Mouse (Mus musculus) ovary, postnatal 10 days (tissue): ENCODE results near the gene Cbfa2t2.
"Not testable (repeated sequence)": the region's sequence is repeated elsewhere in the genome, so short reads cannot be mapped to it uniquely, and the experiment has no call there.

Experiments
- DNase-seq: peaks from one replicate; pipeline ENCODE4 v3.0.0; 2022; ENCODE audit warnings: low spot score

Cbfa2t2 gene

DNA sequence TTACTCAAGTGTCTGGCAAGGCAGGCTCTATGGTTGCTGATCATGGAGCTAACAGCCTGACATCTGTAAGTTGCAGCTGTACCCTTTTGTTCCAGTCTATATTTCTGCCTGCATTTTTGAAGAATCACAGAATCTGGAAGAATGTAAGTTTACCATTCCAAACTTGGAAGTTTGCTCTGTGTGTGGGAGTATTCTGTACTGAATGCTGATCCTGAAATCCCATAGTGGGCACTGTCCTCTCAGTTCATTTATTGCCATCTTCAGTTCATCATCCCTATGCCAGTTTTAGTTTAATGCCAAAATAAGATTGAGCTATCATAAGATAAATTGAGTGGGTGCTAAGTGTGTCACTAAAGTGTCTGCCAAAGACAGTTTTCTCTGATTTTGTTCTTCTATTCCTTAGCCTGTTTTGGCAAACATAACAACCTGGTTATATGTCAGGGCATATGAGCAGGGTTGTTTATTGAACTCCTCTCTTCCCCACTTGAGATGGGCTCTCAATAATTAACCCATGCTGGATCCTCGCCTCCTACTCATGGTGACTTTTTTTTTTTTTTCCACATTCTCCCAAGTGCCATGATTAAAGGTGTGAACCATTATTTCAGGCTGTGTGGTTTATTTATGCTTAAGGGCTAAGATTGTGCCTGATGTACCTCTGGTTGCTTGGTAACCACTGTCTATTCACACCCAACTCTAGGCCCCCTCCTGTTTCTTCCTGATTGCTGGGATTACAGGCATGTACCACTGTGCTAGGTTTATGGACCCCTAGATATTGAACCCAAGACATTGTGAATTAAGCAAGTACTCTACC is 38.2 kb downstream of the Cbfa2t2 start:
- DNase-seq = no peak

DNA sequence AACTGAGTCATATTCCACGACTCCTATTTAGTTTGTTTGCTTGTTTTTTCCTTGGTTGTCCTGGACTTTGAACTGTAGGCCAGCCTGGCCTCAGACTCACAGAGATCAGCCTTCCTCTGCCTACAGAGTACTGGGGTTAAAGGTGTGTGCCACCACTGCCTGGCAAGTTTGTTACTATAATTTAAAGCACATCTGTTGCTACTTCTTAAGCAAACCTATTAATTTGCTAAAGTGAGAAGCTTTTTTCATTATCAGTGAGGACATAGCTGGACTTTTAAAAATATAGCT is 38.7 kb downstream of the Cbfa2t2 start:
- no peak for DNase-seq

DNA sequence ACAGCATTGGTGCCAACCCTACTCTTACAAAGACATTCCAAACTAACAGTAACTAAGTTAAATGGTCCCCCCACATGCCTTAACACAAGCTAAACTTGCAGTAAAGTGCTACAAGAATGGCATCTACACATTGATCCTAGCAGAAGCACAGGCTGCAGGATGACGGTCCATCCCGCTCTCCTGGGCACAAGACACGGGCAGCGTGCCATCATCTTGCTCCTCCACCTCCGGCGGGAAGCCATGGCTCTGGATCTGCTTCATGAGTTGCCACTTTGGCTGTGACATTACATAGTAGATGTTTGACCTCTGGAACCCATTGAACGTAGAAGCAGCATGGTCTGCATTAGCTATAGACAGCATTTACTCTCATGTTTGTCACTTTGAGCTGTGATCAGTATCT is 39.6 kb downstream of the Cbfa2t2 start:
- DNase-seq = no peak

DNA sequence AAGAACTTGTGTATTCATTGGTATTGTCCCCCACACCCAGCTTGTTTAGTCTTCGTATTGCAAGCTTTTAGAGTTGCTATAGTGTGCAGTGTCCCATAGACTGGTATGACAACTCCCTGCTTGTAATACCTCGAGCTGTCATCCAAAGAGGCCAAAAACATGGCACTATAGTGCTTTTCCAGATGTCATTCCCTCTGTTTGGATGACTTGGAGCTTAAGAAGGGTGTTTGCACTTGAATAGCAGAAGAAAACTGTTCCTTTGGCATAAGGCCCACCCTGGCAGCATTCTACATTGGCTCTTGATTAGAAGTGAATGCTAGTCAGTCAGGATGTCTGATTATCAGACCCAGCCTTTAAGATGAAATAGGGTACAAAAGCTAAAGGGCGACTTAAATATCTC is 40.7 kb downstream of the Cbfa2t2 start:
- no peak for DNase-seq

DNA sequence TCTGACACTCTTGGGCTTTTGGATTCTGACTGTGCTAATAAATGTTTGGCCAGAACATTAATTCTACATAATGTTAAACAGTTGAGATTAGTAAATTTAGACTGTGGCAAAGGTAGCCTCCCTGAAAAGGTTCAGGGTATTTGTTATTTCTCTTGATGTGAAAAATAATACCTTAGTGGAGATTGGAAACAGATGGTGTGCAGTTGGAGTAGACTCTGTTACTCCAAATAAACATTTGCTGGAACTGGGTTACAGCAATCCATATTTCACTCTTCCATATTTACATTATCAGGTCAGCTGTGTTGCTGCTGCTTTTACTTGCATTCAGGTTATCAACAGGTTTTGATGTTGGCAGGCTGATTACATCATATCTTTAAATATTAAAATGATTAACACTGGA is 55.5 kb downstream of the Cbfa2t2 start:
- no peak for DNase-seq

DNA sequence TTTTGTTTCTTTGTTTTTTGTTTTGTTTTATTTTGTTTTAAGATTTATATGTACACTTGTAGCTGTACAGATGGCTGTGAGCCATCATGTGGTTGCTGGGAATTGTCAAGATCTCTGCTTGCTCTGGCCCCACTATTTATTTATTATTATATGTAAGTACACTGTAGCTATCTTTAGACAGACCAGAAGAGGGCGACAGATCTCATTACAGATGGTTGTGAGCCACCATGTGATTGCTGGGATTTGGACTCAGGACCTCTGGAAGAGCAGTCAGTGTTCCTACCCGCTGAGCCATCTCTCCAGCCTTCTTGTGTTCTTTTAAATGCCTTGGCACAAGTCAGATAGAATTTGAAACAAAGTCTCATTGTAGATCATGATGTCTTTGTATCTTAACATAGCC is 57.3 kb downstream of the Cbfa2t2 start:
- DNase-seq = not testable (repeated sequence)

DNA sequence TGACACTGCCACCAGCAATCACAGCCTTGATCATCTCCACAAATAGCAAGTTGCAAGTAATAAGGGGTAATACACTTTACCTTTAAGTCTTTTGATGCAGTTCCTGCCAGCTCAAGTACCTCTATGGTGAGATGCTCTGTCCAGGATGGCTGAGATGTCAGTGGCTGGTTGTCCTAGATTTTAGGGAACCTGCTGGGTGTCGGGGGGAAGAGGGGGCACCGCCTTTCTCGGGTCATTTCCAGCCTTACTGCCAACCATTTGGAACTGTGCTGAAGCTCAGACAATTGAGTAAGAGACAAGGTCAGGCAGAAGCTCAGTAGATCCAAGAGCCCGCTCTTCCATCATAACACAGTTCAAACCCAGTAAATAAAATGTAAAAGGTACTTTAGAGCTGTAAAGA is 58.7 kb downstream of the Cbfa2t2 start:
- no peak for DNase-seq

DNA sequence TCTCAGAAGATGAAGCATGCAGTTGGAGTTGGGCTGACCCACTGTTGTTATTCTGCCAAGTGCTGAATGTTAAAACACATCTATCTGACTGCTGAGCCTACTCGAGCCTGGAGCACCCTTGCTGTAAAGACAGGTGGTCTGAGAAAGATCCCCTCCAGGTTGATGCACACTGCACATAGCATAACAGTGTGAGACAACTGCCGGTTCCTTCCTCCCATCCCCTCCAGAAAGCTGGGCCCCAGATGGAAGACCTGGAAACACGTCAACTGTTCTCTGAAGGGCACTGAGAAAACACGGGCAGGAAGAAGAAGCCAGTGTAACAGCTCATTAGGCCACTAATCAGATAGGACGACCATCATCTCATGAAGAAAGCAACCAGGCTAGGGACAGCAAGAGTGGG is 62.3 kb downstream of the Cbfa2t2 start:
- no peak for DNase-seq

DNA sequence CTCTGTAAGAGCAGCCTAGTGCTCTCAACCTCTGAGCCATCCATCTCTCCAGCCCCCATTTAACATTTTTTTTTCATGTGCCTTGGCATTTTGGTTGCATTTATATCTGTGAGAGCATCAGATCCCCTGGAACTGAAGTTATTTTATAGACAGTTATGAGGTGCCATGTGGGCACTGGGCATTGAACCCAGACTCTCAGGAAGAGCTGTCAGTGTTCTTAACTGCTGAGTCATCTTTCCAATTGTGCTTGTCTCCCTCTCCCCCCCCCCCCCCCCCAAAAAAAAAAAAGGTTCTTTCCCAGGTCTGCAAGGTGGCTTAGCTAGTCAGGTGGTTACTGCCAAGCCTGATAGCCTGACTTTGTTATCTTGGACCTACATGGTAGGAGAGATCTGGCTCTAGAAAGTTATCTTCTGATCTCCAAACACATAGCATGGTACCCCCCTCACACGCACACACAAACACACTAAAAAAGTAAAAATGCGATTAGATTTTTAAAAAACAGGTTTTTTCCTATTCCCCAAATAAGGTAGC is 63.5 kb downstream of the Cbfa2t2 start:
- DNase-seq = no peak

DNA sequence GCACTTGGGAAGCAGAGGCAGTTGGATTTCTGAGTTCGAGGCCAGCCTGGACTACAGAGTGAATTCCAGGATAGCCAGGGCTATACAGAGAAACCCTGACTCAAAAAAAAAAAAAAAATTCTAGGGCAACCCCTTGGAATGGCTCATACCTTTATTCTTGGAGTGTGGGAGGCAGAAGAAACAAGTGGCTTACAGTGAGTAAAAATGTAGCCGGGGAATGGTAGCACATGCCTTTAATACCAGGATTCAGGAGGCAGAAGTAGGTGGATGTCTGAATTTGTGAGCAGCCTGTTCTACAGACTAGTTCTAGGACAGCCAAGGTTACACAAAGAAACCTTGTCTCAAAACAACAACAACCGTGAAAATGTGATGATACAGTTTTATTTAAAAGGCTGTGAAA is 64.5 kb downstream of the Cbfa2t2 start:
- DNase-seq = no peak

DNA sequence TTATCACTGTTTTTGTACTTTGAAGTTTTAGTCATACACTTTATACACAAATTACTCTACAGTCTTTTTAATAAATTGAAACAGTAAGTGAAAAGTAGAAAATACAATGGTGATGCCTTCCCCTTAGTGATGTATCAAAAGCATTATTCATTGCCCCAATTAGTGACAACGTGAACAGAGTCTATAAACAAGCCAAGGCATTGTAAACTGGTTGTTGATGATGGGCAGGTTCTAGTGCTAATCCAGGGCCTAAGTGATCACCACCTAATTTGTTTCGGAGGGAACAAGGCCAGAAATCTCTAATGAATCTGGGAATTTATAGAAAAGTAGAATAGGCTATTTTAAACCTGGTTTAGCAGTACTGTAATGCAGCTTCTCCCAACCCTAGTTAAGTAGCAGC is 70.8 kb downstream of the Cbfa2t2 start:
- no peak for DNase-seq

DNA sequence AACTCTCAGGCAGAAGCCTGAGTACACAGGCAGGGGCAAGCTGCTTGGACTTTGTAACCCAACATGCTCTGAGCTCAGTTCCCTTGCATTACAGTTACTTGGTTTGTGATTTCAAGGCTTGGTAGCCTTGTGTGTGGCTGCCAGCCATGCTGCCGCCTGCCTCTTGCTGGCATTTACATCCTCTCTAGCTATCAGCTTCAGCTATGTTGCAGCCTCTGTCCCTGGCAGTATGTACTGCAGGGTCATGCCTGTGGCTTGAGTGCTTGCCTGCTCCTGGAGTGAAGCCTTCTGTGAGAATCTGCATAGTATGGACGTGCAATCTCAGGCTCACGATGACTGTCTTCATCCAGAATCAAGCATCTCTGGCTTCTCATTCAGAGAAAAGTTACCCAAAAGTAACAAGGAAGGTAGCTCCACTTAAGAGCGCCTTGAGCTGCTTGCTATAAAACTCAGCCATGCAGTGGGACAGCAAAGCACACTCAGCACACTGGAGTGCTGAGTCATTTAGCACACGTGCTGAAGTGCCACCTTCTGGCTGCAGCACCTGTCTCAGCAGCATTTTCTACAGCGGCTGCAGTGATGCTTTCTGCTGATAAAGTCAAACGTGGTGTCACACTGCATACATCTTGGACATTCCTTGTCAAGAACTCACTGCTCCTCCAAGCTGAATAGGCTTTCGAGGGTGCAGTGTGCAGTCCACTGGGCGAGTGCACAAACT is 71.4 kb downstream of the Cbfa2t2 start:
- no peak for DNase-seq

DNA sequence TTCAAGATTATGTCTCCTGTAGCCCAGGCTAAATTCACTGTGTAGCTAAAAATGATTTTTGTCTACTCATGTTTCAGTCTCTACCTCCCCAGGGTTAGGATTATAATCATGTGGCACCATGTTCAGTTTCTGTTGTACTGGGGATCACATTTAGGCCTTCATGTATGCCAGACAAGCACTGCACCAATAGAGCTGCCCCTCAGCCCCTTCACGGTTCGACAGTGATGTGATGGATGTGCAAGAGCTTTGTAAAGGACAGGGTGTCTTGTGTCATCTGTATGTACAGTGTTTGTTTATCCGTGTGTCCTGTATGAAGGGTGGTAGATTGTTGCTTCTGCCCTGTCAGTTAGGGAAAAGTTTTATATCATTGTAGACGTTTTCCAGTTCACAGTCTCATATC is 72.2 kb downstream of the Cbfa2t2 start:
- DNase-seq = no peak

DNA sequence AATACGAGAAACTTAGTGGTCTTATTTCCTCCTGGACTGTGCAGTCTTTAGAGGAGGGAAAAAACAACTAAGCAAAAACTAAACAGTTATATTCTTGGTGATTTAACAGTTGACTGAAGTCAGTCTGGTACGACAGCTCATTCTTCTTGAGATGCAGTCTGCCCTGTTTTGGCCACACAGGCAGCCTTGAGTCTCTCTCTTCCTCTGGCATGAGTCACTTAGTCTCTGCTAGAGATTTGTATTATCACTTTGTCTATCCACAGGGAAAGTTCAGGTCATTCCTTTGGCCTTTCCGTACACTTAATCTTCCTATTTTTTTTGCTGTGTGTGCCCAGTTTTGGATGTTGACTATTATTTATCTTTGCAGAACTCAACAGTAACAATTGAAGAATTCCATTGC is 73.9 kb downstream of the Cbfa2t2 start:
- DNase-seq = no peak

DNA sequence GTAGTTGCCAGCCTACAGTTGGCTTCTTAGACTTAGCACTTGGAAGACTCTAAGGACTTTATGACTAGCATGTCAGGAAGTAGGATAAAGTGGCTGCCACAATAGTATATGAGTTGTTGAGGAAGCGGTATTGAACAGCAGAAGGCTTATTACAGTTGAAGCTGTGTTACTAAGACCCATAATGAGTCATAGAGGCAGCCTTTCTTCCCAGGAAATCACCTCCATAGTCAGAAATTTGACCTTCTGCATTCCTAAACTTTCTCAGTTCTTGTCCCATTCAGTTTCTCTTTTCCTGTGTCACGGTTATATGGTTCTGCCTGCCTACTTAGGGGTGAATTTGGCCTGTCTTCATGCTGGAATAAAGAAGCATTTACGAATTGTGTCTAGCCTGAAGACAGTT is 80.7 kb downstream of the Cbfa2t2 start:
- no peak for DNase-seq

DNA sequence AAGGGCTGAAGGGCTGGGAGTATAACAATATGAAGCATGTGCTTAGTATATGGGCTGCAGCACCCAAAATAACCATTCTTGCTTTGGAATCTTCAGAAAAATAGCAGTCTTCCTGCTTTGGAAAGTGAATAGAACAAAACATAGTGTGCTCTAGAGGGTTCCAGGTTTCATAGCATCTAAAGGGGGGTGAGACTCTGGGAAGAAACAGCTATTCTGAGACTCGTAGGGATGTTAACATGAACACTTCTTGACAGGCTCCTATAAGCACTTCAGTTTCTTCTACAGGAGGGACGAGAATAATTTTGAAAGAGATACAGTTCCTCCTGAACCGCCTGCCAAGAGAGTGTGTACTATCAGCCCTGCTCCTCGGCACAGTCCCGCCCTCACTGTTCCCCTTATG is 81.1 kb downstream of the Cbfa2t2 start:
- no peak for DNase-seq

DNA sequence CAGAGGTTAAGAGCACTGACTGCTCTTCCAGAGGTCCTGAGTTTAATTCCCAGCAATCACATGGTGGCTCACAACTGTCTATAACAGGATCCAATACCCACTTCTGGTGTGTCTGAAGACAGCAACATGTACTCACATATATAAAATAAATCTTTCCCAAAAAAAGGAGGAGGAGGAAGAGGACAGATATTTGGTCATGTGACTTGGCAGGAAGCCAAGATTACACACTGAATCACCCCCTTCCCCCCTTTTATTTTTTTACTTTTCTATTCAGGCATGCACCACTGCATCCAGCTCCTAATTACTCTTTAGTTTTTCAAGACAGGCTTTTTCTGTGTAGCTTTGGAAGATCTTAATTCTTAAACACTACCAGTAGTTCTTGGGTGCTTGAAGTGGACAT is 85.2 kb downstream of the Cbfa2t2 start:
- no peak for DNase-seq

DNA sequence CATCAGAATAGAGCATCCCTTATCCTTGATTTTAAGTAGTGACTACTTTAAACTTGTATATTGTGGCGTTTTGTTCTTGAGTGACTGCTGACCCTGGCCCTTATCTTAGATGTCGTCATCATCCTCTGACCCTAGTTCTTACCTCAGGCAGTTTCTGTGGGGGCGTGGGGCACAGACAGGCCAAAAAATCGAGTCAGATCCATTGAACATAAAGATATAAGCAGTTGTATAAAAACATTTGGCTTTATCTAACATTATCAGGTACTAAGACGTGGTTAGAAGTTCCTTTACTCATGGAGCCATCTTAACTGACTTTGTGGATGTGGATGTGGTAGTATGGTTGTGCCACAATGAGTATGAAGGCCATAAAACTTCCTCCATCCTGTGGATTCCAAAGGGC is 86.1 kb downstream of the Cbfa2t2 start:
- no peak for DNase-seq

DNA sequence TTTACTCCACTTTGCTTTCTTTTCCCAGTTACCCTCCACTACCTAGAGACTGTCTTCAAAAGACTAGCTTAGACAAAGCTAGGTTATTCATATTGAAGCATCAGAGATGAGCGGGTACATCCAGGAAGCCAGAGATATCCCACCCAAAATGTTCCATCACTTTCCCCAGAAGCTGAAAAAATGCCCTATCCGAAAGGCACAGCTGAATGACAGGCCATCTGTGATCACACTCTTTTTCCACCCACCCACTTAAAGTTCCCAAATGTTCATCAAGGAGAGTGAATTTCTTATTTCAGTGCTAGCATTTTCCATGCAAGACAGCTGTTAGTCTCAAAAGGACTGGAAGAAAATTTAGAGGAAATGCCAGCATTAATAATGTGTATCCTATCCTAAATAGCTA is 89.0 kb downstream of the Cbfa2t2 start:
- no peak for DNase-seq

DNA sequence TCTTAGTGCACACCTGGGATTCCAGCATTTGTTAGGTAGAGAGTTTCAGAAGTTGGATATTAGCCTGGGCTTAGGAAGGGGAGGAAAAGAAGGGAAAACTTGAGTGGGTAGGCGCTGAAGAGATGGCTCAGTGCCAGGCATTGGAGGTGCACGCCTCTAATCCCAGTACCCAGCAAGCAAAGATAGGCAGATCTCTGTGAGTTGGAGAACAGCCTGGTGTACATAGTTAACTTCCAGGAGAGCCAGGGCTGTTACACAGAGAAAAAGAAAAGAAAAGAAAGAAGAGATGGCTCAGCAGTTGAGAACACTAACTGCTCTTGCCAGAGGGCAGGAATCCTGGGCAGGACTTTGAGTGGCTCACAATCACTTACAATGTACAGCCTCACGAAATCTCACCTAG is 90.2 kb downstream of the Cbfa2t2 start:
- no peak for DNase-seq

DNA sequence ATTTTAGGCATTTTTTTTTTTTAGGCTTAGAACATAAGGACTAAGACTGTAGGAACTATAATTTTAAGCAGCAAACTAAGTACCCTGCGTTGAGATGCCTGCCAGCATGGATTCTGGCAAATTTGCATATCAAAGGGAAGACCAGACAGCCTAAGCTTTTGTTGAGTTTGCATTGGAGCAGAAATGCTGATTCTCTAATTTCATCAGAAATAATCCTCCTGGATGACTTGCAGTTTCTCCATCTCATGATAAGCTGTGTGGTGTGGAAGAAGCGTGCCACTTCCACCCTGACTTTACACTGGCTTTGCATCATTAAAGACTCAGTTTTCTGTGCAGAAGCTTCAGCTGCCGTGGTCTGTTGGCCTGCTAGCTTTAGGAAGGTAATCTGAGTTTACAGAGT is 96.6 kb downstream of the Cbfa2t2 start:
- DNase-seq = no peak

DNA sequence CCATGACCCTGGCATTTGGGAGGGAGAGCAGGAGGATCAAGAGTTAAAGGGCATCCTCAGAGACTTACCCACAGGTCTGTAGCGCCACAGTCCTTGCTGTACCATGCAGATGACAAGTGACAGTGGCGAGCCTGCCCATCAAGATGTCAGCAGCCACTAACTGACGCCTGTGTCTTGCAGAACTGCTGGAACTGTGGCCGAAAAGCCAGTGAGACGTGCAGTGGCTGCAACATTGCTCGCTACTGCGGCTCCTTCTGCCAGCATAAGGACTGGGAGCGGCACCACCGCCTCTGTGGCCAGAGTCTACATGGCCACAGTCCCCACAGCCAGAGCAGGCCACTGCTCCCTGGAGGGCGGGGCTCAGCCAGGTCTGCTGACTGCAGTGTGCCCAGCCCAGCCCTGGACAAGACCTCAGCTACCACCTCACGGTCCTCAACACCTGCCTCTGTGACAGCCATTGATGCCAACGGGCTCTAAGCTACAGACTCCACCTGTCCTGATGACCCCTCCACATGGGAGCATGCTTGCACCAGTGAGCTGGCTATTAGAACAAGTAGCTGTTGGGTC is 98.5 kb downstream of the Cbfa2t2 start:
- no peak for DNase-seq

DNA sequence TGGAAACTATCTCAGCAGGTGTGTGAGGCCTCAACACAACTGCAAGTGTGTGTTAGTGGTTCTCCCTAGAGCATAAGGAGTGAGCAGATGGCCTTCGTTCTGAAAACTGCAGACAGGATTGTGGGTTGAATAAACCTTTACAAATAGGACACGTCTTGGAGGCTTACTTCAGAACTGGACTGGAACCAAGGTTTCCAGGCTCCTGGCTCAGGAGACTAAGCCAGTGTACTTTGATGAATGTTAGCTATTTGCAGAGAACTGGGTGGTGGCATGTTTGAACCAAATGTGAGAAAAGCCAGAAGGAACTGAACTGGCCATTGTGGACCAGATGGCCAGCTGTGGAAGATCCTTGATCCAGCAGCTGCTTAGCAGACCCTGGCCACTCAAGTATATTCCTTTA is 102.0 kb downstream of the Cbfa2t2 start:
- no peak for DNase-seq

DNA sequence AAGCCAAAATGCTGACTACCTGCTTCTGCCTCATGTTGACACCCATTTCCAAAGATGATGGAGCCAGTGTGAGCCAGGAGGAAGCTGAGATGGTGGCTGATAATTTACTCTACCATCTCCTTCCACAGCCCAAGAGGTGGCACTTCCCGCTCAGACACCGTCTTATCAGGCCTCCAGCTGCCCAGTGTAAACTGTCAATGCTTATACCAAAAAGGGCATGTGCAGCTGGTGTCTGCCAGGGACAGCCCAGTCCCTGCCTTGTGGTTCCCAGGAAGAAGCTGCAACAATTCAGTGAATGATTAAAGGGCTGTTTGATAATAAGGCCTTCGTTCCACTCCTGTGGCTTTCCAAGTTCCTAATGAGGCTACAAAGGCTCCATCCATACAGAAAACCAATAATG is 102.4 kb downstream of the Cbfa2t2 start:
- no peak for DNase-seq
